Mouse (Mus musculus) MEL (cell line): Measurements from ENCODE around the gene Cntrl.

Source experiments
- EP300 ChIP-seq, 2 experiments: IDR thresholded peaks; 2 replicates each; pipeline ENCODE4 v1.6.1; 2011; ENCODE audit warnings: improper control_type of control experiment in 2 of 2, low read length in 2 of 2, low read depth in 1 of 2, mild to moderate bottlenecking in 1 of 2
- ZC3H11A ChIP-seq: IDR thresholded peaks from 2 replicates; pipeline ENCODE4 v1.6.1; 2012; ENCODE audit warnings: low read depth, mild to moderate bottlenecking, inconsistent platforms, low read length, improper control_type of control experiment

DNA sequence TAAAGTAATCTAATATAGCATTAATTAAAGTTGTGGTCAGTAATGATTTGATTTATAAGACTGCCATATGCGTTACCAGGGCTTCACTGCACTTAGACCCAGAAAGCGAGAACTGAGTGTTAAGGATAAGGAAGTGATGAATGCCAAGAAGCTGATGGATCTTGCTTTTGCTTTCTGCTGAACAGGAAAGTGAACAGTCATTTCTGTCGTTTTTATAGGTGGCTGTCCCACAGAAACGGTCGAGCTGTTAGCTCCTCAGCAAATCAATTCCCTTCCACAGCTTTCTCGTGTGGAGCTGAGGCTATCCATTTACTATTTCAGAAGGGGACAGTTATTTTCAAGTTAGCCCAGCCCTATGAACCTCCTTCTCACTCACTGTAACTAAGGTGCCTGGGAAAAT, 48.4 kb upstream of the Cntrl start:
- TF ChIP-seq ZC3H11A = no peak
- TF ChIP-seq EP300 (IDR thresholded peaks at IDR 0.05; ENCODE audit: low read depth in 1 of 2, low read length in 2 of 2) = no peak
